Mouse (Mus musculus): ENCODE results near the gene 2510039O18Rik.

2510039O18Rik gene

GRCm38 (mm10) chr4:147940576-147941044 is at the start of gene 2510039O18Rik:
Gene 2510039O18Rik, plus strand, starts transcription at chr4:147940895.
- peak; percentile 75 for DNase-seq

GRCm38 (mm10) chr4:147895815-147896330 is 44.8 kb upstream of the 2510039O18Rik start:
- DNase-seq = no peak

GRCm38 (mm10) chr4:147896411-147896810 is 44.3 kb upstream of the 2510039O18Rik start:
- no peak for DNase-seq

GRCm38 (mm10) chr4:147897348-147897747 is 43.3 kb upstream of the 2510039O18Rik start:
- DNase-seq = no peak

GRCm38 (mm10) chr4:147900452-147900851 is 40.2 kb upstream of the 2510039O18Rik start:
- no peak for DNase-seq

GRCm38 (mm10) chr4:147902906-147903500 is 37.7 kb upstream of the 2510039O18Rik start:
- no peak for DNase-seq

GRCm38 (mm10) chr4:147903601-147904000 is 37.1 kb upstream of the 2510039O18Rik start:
- DNase-seq = no peak

- peak; percentile 93 for DNase-seq
Measured at GRCm38 (mm10) chr4:147904313-147905089, 36.2 kb upstream of the 2510039O18Rik start, which contains the start of gene Mfn2. Gene Mfn2, minus strand, starts transcription at chr4:147904704.

- no peak for DNase-seq
Measured at GRCm38 (mm10) chr4:147905090-147905659, 35.5 kb upstream of the 2510039O18Rik start.

- no peak for DNase-seq
Measured at GRCm38 (mm10) chr4:147906230-147906629, 34.5 kb upstream of the 2510039O18Rik start.

GRCm38 (mm10) chr4:147909486-147909885 is 31.2 kb upstream of the 2510039O18Rik start:
- DNase-seq = no peak

- DNase-seq = no peak
Measured at GRCm38 (mm10) chr4:147918459-147919121, 22.1 kb upstream of the 2510039O18Rik start.

GRCm38 (mm10) chr4:147920973-147921372 is 19.7 kb upstream of the 2510039O18Rik start:
- DNase-seq = no peak

- DNase-seq = no peak
Measured at GRCm38 (mm10) chr4:147922341-147922740, 18.4 kb upstream of the 2510039O18Rik start.

- DNase-seq = no peak
Measured at GRCm38 (mm10) chr4:147927705-147928104, 13.0 kb upstream of the 2510039O18Rik start.

GRCm38 (mm10) chr4:147928136-147928535 is 12.6 kb upstream of the 2510039O18Rik start:
- DNase-seq = no peak

GRCm38 (mm10) chr4:147928540-147928939 is 12.2 kb upstream of the 2510039O18Rik start:
- no peak for DNase-seq

GRCm38 (mm10) chr4:147930946-147931345 is 9.7 kb upstream of the 2510039O18Rik start:
- no peak for DNase-seq

- DNase-seq = no peak
Measured at GRCm38 (mm10) chr4:147934134-147934533, 6.6 kb upstream of the 2510039O18Rik start.

- no peak for DNase-seq
Measured at GRCm38 (mm10) chr4:147934611-147935010, 6.1 kb upstream of the 2510039O18Rik start.

GRCm38 (mm10) chr4:147935904-147936303 is 4.8 kb upstream of the 2510039O18Rik start:
- DNase-seq = no peak

- peak; percentile 60 for DNase-seq
Measured at GRCm38 (mm10) chr4:147936331-147936954, 4.3 kb upstream of the 2510039O18Rik start, which contains the start of gene Plod1. Gene Plod1, minus strand, starts transcription at chr4:147936767.

Data from cerebellum, adult 8-10 months (tissue).